Mouse (Mus musculus): ENCODE data around the gene Amotl2.

DNA sequence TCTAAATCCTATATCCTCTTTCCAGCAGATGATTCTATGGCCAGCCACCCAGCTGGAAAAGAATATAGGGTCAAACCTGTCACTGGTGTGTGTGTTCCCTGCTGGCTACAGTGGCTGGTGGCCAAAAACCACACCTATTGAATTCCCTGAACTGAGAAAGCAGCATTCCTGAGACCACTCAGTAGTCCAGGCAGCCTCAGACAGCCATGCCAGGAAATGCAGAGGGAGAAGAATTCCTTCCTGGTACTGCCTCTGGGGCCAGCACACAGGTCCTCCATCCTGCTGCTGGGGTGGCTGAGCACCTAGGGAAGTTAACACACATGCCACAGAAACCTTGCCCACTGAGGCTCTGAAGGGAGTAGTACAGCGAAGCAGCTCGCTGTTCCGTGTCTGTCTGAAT, 50.3 kb downstream of the Amotl2 start:
- TF ChIP-seq FLI1 (IDR thresholded peaks at IDR 0.05; ENCODE audit: low read length) (no peak), GATA1 (IDR thresholded peaks at IDR 0.05; ENCODE audit: borderline replicate concordance, low read length) (no peak)

Data from megakaryocyte, embryonic 14.5 days (primary cell).